ENCODE assay signal across 10 mouse cellular contexts in genomic region chr4:147902906-147903500, GRCm38 (mm10). TPM values are rescaled to one million over a fixed set of nuclear protein-coding genes. Genes with fewer than 3 reads are reported as not detected.
A peak's percentile ranks its signal among the peaks of the same experiment; 100 is the strongest.
DNase-seq lines count a peak whose midpoint lies in the region; ATAC-seq and TF ChIP-seq lines count a peak whose summit lies in the region.
"Had no signal": no experiment of that assay in that cellular context is flagged by ENCODE, and none has a peak within 500 bp of the region (broad histone marks: within the 10 kb centered on the region; RNA-seq: fewer than 3 reads in every experiment).

No protein-coding gene starts in this region.

- H3K9me3 ChIP-seq in hindbrain, embryonic 12.5 days (replicated peaks): no peaks in the 10 kb centered on the region
- no peaks in the 10 kb centered on the region for H3K9me3 ChIP-seq in hindbrain, embryonic 11.5 days (ENCODE audit: control insufficient read depth, low read length)
- no peaks in the 10 kb centered on the region for H3K9me3 ChIP-seq in limb, embryonic 13.5 days
- H3K9me3 ChIP-seq in lung, postnatal 0 days (ENCODE audit: low read length): no peaks in the 10 kb centered on the region

- H3K27ac ChIP-seq in hindbrain, embryonic 12.5 days: no peak overlapping the region
- H3K27ac ChIP-seq in hindbrain, embryonic 11.5 days (ENCODE audit: low read depth, low read length): no peak overlapping the region
- no peak overlapping the region for H3K27ac ChIP-seq in cortical plate, adult 2 months (ENCODE audit: insufficient read depth, low read length)
- H3K27ac ChIP-seq in limb, embryonic 13.5 days: no peak overlapping the region
- no peak overlapping the region for H3K27ac ChIP-seq in lung, postnatal 0 days (ENCODE audit: low read length)

- DNase-seq in adrenal gland, postnatal 14 days: peak; percentile 48
- no peak for DNase-seq in adrenal gland, adult 2 months
- DNase-seq in hindbrain, embryonic 11.5 days (ENCODE audit: low spot score): no peak
- no peak for DNase-seq in lung, postnatal 0 days (ENCODE audit: low spot score)
- DNase-seq: cerebellum, postnatal 25 days; lung, postnatal 36 days had no signal

- H3K4me1 ChIP-seq in hindbrain, embryonic 12.5 days: peaks cover 15% of the 10 kb centered on the region
- H3K4me1 ChIP-seq in hindbrain, embryonic 11.5 days (replicated peaks; ENCODE audit: control insufficient read depth, insufficient read depth, low read length): peaks cover 3% of the 10 kb centered on the region; the same call in 1 of the 2 replicates
- peaks cover 9% of the 10 kb centered on the region; the same call in 1 of the 2 replicates for H3K4me1 ChIP-seq in cortical plate, adult 2 months (ENCODE audit: control insufficient read depth, insufficient read depth, low read length)
- H3K4me1 ChIP-seq in limb, embryonic 13.5 days: peaks cover 13% of the 10 kb centered on the region
- 0 out of 2 replicates have a peak, but pooled peaks cover 4% of the 10 kb centered on the region for H3K4me1 ChIP-seq in lung, postnatal 0 days (ENCODE audit: insufficient read depth, low read depth, low read length)

- TF ChIP-seq POLR2A in cortical plate, adult 2 months (IDR thresholded peaks at IDR 0.05; ENCODE audit: extremely low read depth, insufficient read depth, low read length): no peak

- H3K9ac ChIP-seq in hindbrain, embryonic 12.5 days: no peak overlapping the region
- no peak overlapping the region for H3K9ac ChIP-seq in hindbrain, embryonic 11.5 days (ENCODE audit: low read depth, low read length)
- H3K9ac ChIP-seq in limb, embryonic 13.5 days: 0 out of 2 replicates have a peak overlapping the region, but pooled peaks have one; percentile 85
- H3K9ac ChIP-seq in lung, postnatal 0 days (replicated peaks; ENCODE audit: low read depth): no peak overlapping the region

- H3K27me3 ChIP-seq in hindbrain, embryonic 12.5 days: no peaks in the 10 kb centered on the region
- H3K27me3 ChIP-seq in hindbrain, embryonic 11.5 days (ENCODE audit: control insufficient read depth, insufficient read depth, low read length): no peaks in the 10 kb centered on the region
- no peaks in the 10 kb centered on the region for H3K27me3 ChIP-seq in limb, embryonic 13.5 days
- no peaks in the 10 kb centered on the region for H3K27me3 ChIP-seq in lung, postnatal 0 days (replicated peaks; ENCODE audit: insufficient read depth, low read length)

- H3K36me3 ChIP-seq in hindbrain, embryonic 12.5 days: peaks cover 43% of the 10 kb centered on the region
- H3K36me3 ChIP-seq in hindbrain, embryonic 11.5 days (ENCODE audit: control insufficient read depth, insufficient read depth, low read length): peaks cover 3% of the 10 kb centered on the region; the same call in 1 of the 2 replicates
- H3K36me3 ChIP-seq in limb, embryonic 13.5 days: peaks cover 49% of the 10 kb centered on the region
- H3K36me3 ChIP-seq in lung, postnatal 0 days (ENCODE audit: insufficient read depth, low read length): 0 out of 2 replicates have a peak, but pooled peaks cover 6% of the 10 kb centered on the region

- no peak for TF ChIP-seq CTCF in cortical plate, adult 2 months (IDR thresholded peaks at IDR 0.05; ENCODE audit: extremely low read depth, insufficient read depth, low read length)
- TF ChIP-seq CTCF in lung, postnatal 0 days (IDR thresholded peaks at IDR 0.05): no peak

- 92% methylated on average over 12 of the region's 12 CpGs for WGBS in hindbrain, embryonic 12.5 days
- 86% methylated on average over 12 of the region's 12 CpGs for WGBS in hindbrain, embryonic 11.5 days
- 90% methylated on average over 12 of the region's 12 CpGs for WGBS in limb, embryonic 13.5 days
- WGBS in lung, postnatal 0 days: 88% methylated on average over 12 of the region's 12 CpGs

- ATAC-seq in hindbrain, embryonic 12.5 days (ENCODE audit: low FRiP score): no peak
- no peak for ATAC-seq in hindbrain, embryonic 11.5 days (ENCODE audit: low FRiP score)
- ATAC-seq in limb, embryonic 13.5 days (ENCODE audit: low FRiP score, low read depth): no peak
- ATAC-seq in granulocyte monocyte progenitor cell, adult 5-6 weeks (replicated peaks; ENCODE audit: poor library complexity, severe bottlenecking): no peak
- ATAC-seq in lung, postnatal 0 days: no peak

- no peak for TF ChIP-seq EP300 in lung, postnatal 0 days (IDR thresholded peaks at IDR 0.05)

- H3K4me3 ChIP-seq in hindbrain, embryonic 12.5 days: 0 out of 2 replicates have a peak overlapping the region, but pooled peaks have one; percentile 93
- no peak overlapping the region for H3K4me3 ChIP-seq in hindbrain, embryonic 11.5 days (ENCODE audit: low read depth, low read length)
- peak overlapping the region; percentile 67; the same call in 1 of the 2 replicates for H3K4me3 ChIP-seq in cortical plate, adult 2 months (ENCODE audit: insufficient read depth, low read length)
- H3K4me3 ChIP-seq in limb, embryonic 13.5 days: peak overlapping the region; percentile 93
- no peak overlapping the region for H3K4me3 ChIP-seq in lung, postnatal 0 days (ENCODE audit: low read depth, low read length)

- peak overlapping the region; percentile 74; the same call in 1 of the 2 replicates for H3K4me2 ChIP-seq in hindbrain, embryonic 12.5 days (replicated peaks)
- no peak overlapping the region for H3K4me2 ChIP-seq in hindbrain, embryonic 11.5 days (replicated peaks; ENCODE audit: low read depth, low read length)
- no peak overlapping the region for H3K4me2 ChIP-seq in limb, embryonic 13.5 days (replicated peaks)
- H3K4me2 ChIP-seq in lung, postnatal 0 days (replicated peaks; ENCODE audit: low read depth, low read length): no peak overlapping the region

RNA-seq across cellular contexts. Expression of gene Mfn2, which starts 1.5 kb away (rescaled TPM):
- total RNA-seq in adrenal gland, postnatal 14 days (2021): 191 and 207 TPM in 2 replicates
- total RNA-seq in adrenal gland, adult 2 months (2021): 100 to 1,000 TPM; 164 to 221 TPM
- polyA plus RNA-seq in adrenal gland, adult 2 months (2012; rRNA removed): 77.6 and 98.7 TPM in 2 replicates
- 69.7 and 73.1 TPM in 2 replicates for polyA plus RNA-seq in hindbrain, embryonic 12.5 days (2016; fragmentation: Nextera tagmentation; extraction: Ambion mirVana)
- polyA plus RNA-seq in hindbrain, embryonic 11.5 days (2014; fragmentation: Nextera tagmentation; extraction: Ambion mirVana): 33.2 and 39.0 TPM in 2 replicates
- polyA plus RNA-seq in cortical plate, adult 2 months (2012; rRNA removed): 101 and 105 TPM in 2 replicates
- 33.7 and 37.8 TPM in 2 replicates for polyA plus RNA-seq in limb, embryonic 13.5 days (2015; fragmentation: Nextera tagmentation; extraction: Ambion mirVana)
- 34.4 and 38.9 TPM in 2 replicates for total RNA-seq in granulocyte monocyte progenitor cell, adult 5-6 weeks (2014; fragmentation: Nextera tagmentation)
- 30.2 and 32.6 TPM in 2 replicates for total RNA-seq in granulocyte monocyte progenitor cell, adult 5-6 weeks (2017)
- polyA plus RNA-seq in lung, postnatal 0 days (2015; fragmentation: Nextera tagmentation; extraction: Ambion mirVana): 19.7 and 22.5 TPM in 2 replicates

RNA-seq across cellular contexts. Expression of gene Plod1, which starts 33.6 kb away (rescaled TPM):
- 43.7 and 44.2 TPM in 2 replicates for total RNA-seq in adrenal gland, postnatal 14 days (2021)
- 10 to 100 TPM; 36.4 to 44.0 TPM for total RNA-seq in adrenal gland, adult 2 months (2021)
- 36.1 and 46.5 TPM in 2 replicates for polyA plus RNA-seq in adrenal gland, adult 2 months (2012; rRNA removed)
- polyA plus RNA-seq in hindbrain, embryonic 12.5 days (2016; fragmentation: Nextera tagmentation; extraction: Ambion mirVana): 41.7 and 46.3 TPM in 2 replicates
- 28.2 and 28.7 TPM in 2 replicates for polyA plus RNA-seq in hindbrain, embryonic 11.5 days (2014; fragmentation: Nextera tagmentation; extraction: Ambion mirVana)
- polyA plus RNA-seq in cortical plate, adult 2 months (2012; rRNA removed): 21.9 and 24.4 TPM in 2 replicates
- 78.2 and 82.8 TPM in 2 replicates for polyA plus RNA-seq in limb, embryonic 13.5 days (2015; fragmentation: Nextera tagmentation; extraction: Ambion mirVana)
- 6.7 and 7.0 TPM in 2 replicates for total RNA-seq in granulocyte monocyte progenitor cell, adult 5-6 weeks (2014; fragmentation: Nextera tagmentation)
- 9.0 and 9.1 TPM in 2 replicates for total RNA-seq in granulocyte monocyte progenitor cell, adult 5-6 weeks (2017)
- polyA plus RNA-seq in lung, postnatal 0 days (2015; fragmentation: Nextera tagmentation; extraction: Ambion mirVana): 40.8 and 43.2 TPM in 2 replicates

RNA-seq across cellular contexts. Expression of gene Fv1, which starts 34.2 kb away (rescaled TPM):
- 7.8 and 9.2 TPM in 2 replicates for total RNA-seq in adrenal gland, postnatal 14 days (2021)
- total RNA-seq in adrenal gland, adult 2 months (2021): 10 to 100 TPM in 1 of 2 experiments, 1 to 10 TPM in 1; 7.8 to 11.7 TPM
- polyA plus RNA-seq in adrenal gland, adult 2 months (2012; rRNA removed): 0.50 and 0.75 TPM in 2 replicates
- polyA plus RNA-seq in hindbrain, embryonic 12.5 days (2016; fragmentation: Nextera tagmentation; extraction: Ambion mirVana): 13.5 and 13.8 TPM in 2 replicates
- polyA plus RNA-seq in hindbrain, embryonic 11.5 days (2014; fragmentation: Nextera tagmentation; extraction: Ambion mirVana): 11.8 and 15.3 TPM in 2 replicates
- 7.1 and 7.8 TPM in 2 replicates for polyA plus RNA-seq in cortical plate, adult 2 months (2012; rRNA removed)
- polyA plus RNA-seq in limb, embryonic 13.5 days (2015; fragmentation: Nextera tagmentation; extraction: Ambion mirVana): 11.3 and 13.0 TPM in 2 replicates
- total RNA-seq in granulocyte monocyte progenitor cell, adult 5-6 weeks (2014; fragmentation: Nextera tagmentation): 7.1 TPM in 1 of 2 replicates, not detected in the other
- total RNA-seq in granulocyte monocyte progenitor cell, adult 5-6 weeks (2017): 13.5 and 16.2 TPM in 2 replicates
- 1.9 and 2.4 TPM in 2 replicates for polyA plus RNA-seq in lung, postnatal 0 days (2015; fragmentation: Nextera tagmentation; extraction: Ambion mirVana)

RNA-seq across cellular contexts. Expression of gene Miip, which starts 34.4 kb away (rescaled TPM):
- 19.4 and 26.0 TPM in 2 replicates for total RNA-seq in adrenal gland, postnatal 14 days (2021)
- 10 to 100 TPM; 13.9 to 16.5 TPM for total RNA-seq in adrenal gland, adult 2 months (2021)
- polyA plus RNA-seq in adrenal gland, adult 2 months (2012; rRNA removed): 104 and 123 TPM in 2 replicates
- polyA plus RNA-seq in hindbrain, embryonic 12.5 days (2016; fragmentation: Nextera tagmentation; extraction: Ambion mirVana): 45.2 and 46.1 TPM in 2 replicates
- polyA plus RNA-seq in hindbrain, embryonic 11.5 days (2014; fragmentation: Nextera tagmentation; extraction: Ambion mirVana): 32.9 and 36.7 TPM in 2 replicates
- polyA plus RNA-seq in cortical plate, adult 2 months (2012; rRNA removed): 57.6 and 62.3 TPM in 2 replicates
- 42.8 and 48.8 TPM in 2 replicates for polyA plus RNA-seq in limb, embryonic 13.5 days (2015; fragmentation: Nextera tagmentation; extraction: Ambion mirVana)
- total RNA-seq in granulocyte monocyte progenitor cell, adult 5-6 weeks (2014; fragmentation: Nextera tagmentation): 45.9 and 58.8 TPM in 2 replicates
- 33.8 and 36.0 TPM in 2 replicates for total RNA-seq in granulocyte monocyte progenitor cell, adult 5-6 weeks (2017)
- polyA plus RNA-seq in lung, postnatal 0 days (2015; fragmentation: Nextera tagmentation; extraction: Ambion mirVana): 28.5 and 28.6 TPM in 2 replicates

RNA-seq across cellular contexts. Expression of gene 2510039O18Rik, which starts 37.7 kb away (rescaled TPM):
- total RNA-seq in adrenal gland, postnatal 14 days (2021): 43.4 and 44.0 TPM in 2 replicates
- total RNA-seq in adrenal gland, adult 2 months (2021): 10 to 100 TPM; 44.4 TPM
- 119 and 120 TPM in 2 replicates for polyA plus RNA-seq in adrenal gland, adult 2 months (2012; rRNA removed)
- 26.7 and 27.7 TPM in 2 replicates for polyA plus RNA-seq in hindbrain, embryonic 12.5 days (2016; fragmentation: Nextera tagmentation; extraction: Ambion mirVana)
- polyA plus RNA-seq in hindbrain, embryonic 11.5 days (2014; fragmentation: Nextera tagmentation; extraction: Ambion mirVana): 13.6 and 16.7 TPM in 2 replicates
- 33.2 TPM in 2 replicates for polyA plus RNA-seq in cortical plate, adult 2 months (2012; rRNA removed)
- polyA plus RNA-seq in limb, embryonic 13.5 days (2015; fragmentation: Nextera tagmentation; extraction: Ambion mirVana): 13.4 and 13.7 TPM in 2 replicates
- total RNA-seq in granulocyte monocyte progenitor cell, adult 5-6 weeks (2014; fragmentation: Nextera tagmentation): 28.6 and 32.6 TPM in 2 replicates
- 33.6 and 45.4 TPM in 2 replicates for total RNA-seq in granulocyte monocyte progenitor cell, adult 5-6 weeks (2017)
- 16.4 and 16.5 TPM in 2 replicates for polyA plus RNA-seq in lung, postnatal 0 days (2015; fragmentation: Nextera tagmentation; extraction: Ambion mirVana)

Comparison
In these comparisons a context has a peak if more than half of its experiments do, and no peak if none do; other contexts are left out.
1. H3K4me3 ChIP-seq: peak in hindbrain, embryonic 12.5 days (single experiment), cortical plate, adult 2 months (single experiment) and limb, embryonic 13.5 days (single experiment); none in hindbrain, embryonic 11.5 days (single experiment) and lung, postnatal 0 days (single experiment).